ENCODE assay signal across 17 mouse cellular contexts in genomic region chr16:75362095-75362494, GRCm38 (mm10).
DNase-seq lines count a peak whose midpoint lies in the region; ATAC-seq and TF ChIP-seq lines count a peak whose summit lies in the region.
"Had no signal": no experiment of that assay in that cellular context is flagged by ENCODE, and none has a peak within 500 bp of the region (broad histone marks: within the 10 kb centered on the region; RNA-seq: fewer than 3 reads in every experiment).

No protein-coding gene starts in this region.

- no peak for TF ChIP-seq POLR2A in MEL (IDR thresholded peaks at IDR 0.05; ENCODE audit: control insufficient read depth in 1 of 2, insufficient read depth in 1 of 2, low read depth in 1 of 2, low read length in 2 of 2, poor library complexity in 1 of 2)
- TF ChIP-seq POLR2A in thymus, adult 2 months (IDR thresholded peaks at IDR 0.05; ENCODE audit: control insufficient read depth, extremely low read depth, insufficient read depth, low read length, poor library complexity) = no peak

- H3K36me3 ChIP-seq in liver, embryonic 14.5 days (replicated peaks; ENCODE audit: control insufficient read depth, insufficient read depth, low read depth) = no peaks in the 10 kb centered on the region
- H3K36me3 ChIP-seq in liver, embryonic 12.5 days = no peaks in the 10 kb centered on the region
- H3K36me3 ChIP-seq in MEL (ENCODE audit: control insufficient read depth in 1 of 2, insufficient read depth in 2 of 2, low read length in 2 of 2) = peaks cover 0 to 3% of the 10 kb centered on the region in 2 experiments; a peak in 1 of 4 replicates
- no peaks in the 10 kb centered on the region for H3K36me3 ChIP-seq in thymus, adult 2 months (ENCODE audit: control insufficient read depth, insufficient read depth, low read length)
- H3K36me3 ChIP-seq: embryonic facial prominence, embryonic 13.5 days; stomach, embryonic 15.5 days had no signal

- ATAC-seq in frontal cortex, adult (ENCODE audit: low TSS enrichment) = peak; percentile 55; the same call in 1 of the 2 replicates
- ATAC-seq in liver, embryonic 14.5 days (ENCODE audit: insufficient read depth) = no peak
- no peak for ATAC-seq in liver, embryonic 12.5 days
- peak; percentile 64 to 85; a peak in 3 of 4 replicates for ATAC-seq in hematopoietic stem cell, adult 5-6 weeks (replicated peaks in 1 of 2; ENCODE audit: insufficient read depth in 1 of 2, low FRiP score in 2 of 2, low TSS enrichment in 1 of 2, low read depth in 1 of 2, poor library complexity in 2 of 2, severe bottlenecking in 2 of 2)
- ATAC-seq: forebrain, embryonic 13.5 days; intestine, embryonic 16.5 days had no signal

- TF ChIP-seq RAD21 in MEL (IDR thresholded peaks at IDR 0.05; ENCODE audit: low read depth, low read length) = peak; percentile 95

- H3K9me3 ChIP-seq in liver, embryonic 14.5 days (ENCODE audit: control insufficient read depth, low read length) = no peaks in the 10 kb centered on the region
- H3K9me3 ChIP-seq in liver, embryonic 12.5 days (replicated peaks) = no peaks in the 10 kb centered on the region
- H3K9me3 ChIP-seq in MEL (replicated peaks; ENCODE audit: insufficient read depth, low read length) = no peaks in the 10 kb centered on the region
- H3K9me3 ChIP-seq: embryonic facial prominence, embryonic 13.5 days; forebrain, embryonic 13.5 days; stomach, embryonic 15.5 days had no signal

- peak; percentile 11; the same call in 1 of the 2 replicates for TF ChIP-seq CTCF in liver, embryonic 14.5 days (IDR thresholded peaks at IDR 0.05; ENCODE audit: low read depth)
- peak in 2 of 3 experiments; percentile 40 to 88; a peak in 4 of 6 replicates for TF ChIP-seq CTCF in MEL (IDR thresholded peaks at IDR 0.05 in 2 of 3, conservative IDR thresholded peaks at IDR 0.05 in 1 of 3; ENCODE audit: control insufficient read depth in 1 of 3, insufficient read depth in 1 of 3, low read depth in 2 of 3, low read length in 3 of 3, poor library complexity in 1 of 3, severe bottlenecking in 1 of 3)
- no peak for TF ChIP-seq CTCF in thymus, adult 2 months (IDR thresholded peaks at IDR 0.05; ENCODE audit: borderline replicate concordance, control insufficient read depth, extremely low read depth, insufficient read depth, low read length, poor library complexity)

- no peak overlapping the region for H3K4me2 ChIP-seq in liver, embryonic 14.5 days (ENCODE audit: low read depth)
- H3K4me2 ChIP-seq in liver, embryonic 12.5 days = no peak overlapping the region
- H3K4me2 ChIP-seq: embryonic facial prominence, embryonic 13.5 days; forebrain, embryonic 13.5 days; stomach, embryonic 15.5 days had no signal

- no peaks in the 10 kb centered on the region for H3K27me3 ChIP-seq in liver, embryonic 14.5 days (ENCODE audit: control insufficient read depth, insufficient read depth, low read length)
- no peaks in the 10 kb centered on the region for H3K27me3 ChIP-seq in liver, embryonic 12.5 days (replicated peaks)
- no peaks in the 10 kb centered on the region; a peak in 1 of 4 replicates for H3K27me3 ChIP-seq in MEL (ENCODE audit: control insufficient read depth in 1 of 2, insufficient read depth in 2 of 2, low read length in 2 of 2)
- no peaks in the 10 kb centered on the region for H3K27me3 ChIP-seq in thymus, adult 2 months (ENCODE audit: control insufficient read depth, insufficient read depth, low read length)
- H3K27me3 ChIP-seq: embryonic facial prominence, embryonic 13.5 days; forebrain, embryonic 13.5 days; stomach, embryonic 15.5 days had no signal

- no peak overlapping the region for H3K4me3 ChIP-seq in liver, embryonic 14.5 days (ENCODE audit: insufficient read depth in 1 of 2, low read depth in 2 of 2, low read length in 2 of 2)
- H3K4me3 ChIP-seq in liver, embryonic 12.5 days = no peak overlapping the region
- H3K4me3 ChIP-seq in MEL (ENCODE audit: control insufficient read depth in 1 of 2, insufficient read depth in 1 of 2, low read depth in 2 of 2, low read length in 2 of 2) = no peak overlapping the region
- H3K4me3 ChIP-seq in thymus, adult 2 months (ENCODE audit: control insufficient read depth, insufficient read depth, low read length) = no peak overlapping the region
- H3K4me3 ChIP-seq: embryonic facial prominence, embryonic 13.5 days; forebrain, embryonic 13.5 days; stomach, embryonic 15.5 days had no signal

- no peaks in the 10 kb centered on the region; a peak in 1 of 4 replicates for H3K4me1 ChIP-seq in liver, embryonic 14.5 days (replicated peaks; ENCODE audit: control insufficient read depth in 2 of 2, insufficient read depth in 2 of 2, low read length in 1 of 2)
- H3K4me1 ChIP-seq in liver, embryonic 12.5 days = 0 out of 2 replicates have a peak, but pooled peaks cover 7% of the 10 kb centered on the region
- peaks cover 2 to 3% of the 10 kb centered on the region in 2 experiments; a peak in 2 of 4 replicates for H3K4me1 ChIP-seq in MEL (ENCODE audit: control insufficient read depth in 1 of 2, insufficient read depth in 2 of 2, low read length in 2 of 2)
- H3K4me1 ChIP-seq in thymus, adult 2 months (replicated peaks; ENCODE audit: control insufficient read depth, insufficient read depth, low read length) = no peaks in the 10 kb centered on the region
- H3K4me1 ChIP-seq: embryonic facial prominence, embryonic 13.5 days; stomach, embryonic 15.5 days had no signal

- TF ChIP-seq EP300 in liver, embryonic 14.5 days (IDR thresholded peaks at IDR 0.05; ENCODE audit: low read depth) = no peak
- TF ChIP-seq EP300 in MEL (IDR thresholded peaks at IDR 0.05; ENCODE audit: low read depth in 1 of 2, low read length in 2 of 2) = no peak

- no peak overlapping the region for H3K9ac ChIP-seq in liver, embryonic 14.5 days (replicated peaks)
- no peak overlapping the region for H3K9ac ChIP-seq in liver, embryonic 12.5 days
- H3K9ac ChIP-seq in MEL (ENCODE audit: control insufficient read depth, low read depth, low read length, poor library complexity, severe bottlenecking) = no peak overlapping the region
- H3K9ac ChIP-seq: embryonic facial prominence, embryonic 13.5 days; forebrain, embryonic 13.5 days; stomach, embryonic 15.5 days had no signal

- DNase-seq in frontal cortex, postnatal 25 days (ENCODE audit: low spot score in 2 of 2) = no peak
- DNase-seq in liver, embryonic 14.5 days (ENCODE audit: low read depth in 3 of 3, low spot score in 3 of 3) = no peak
- DNase-seq in MEL (ENCODE audit: low read depth, low spot score) = peak; percentile 63
- DNase-seq in thymus, adult 2 months = no peak
- DNase-seq in adrenal gland, postnatal 25 days = no peak
- DNase-seq: adrenal gland, adult 8-10 months; gastrocnemius, postnatal 36 days; heart, postnatal 14 days; kidney, postnatal 36 days; lung, postnatal 4 days had no signal

- no peak overlapping the region for H3K27ac ChIP-seq in liver, embryonic 14.5 days
- H3K27ac ChIP-seq in liver, embryonic 12.5 days = no peak overlapping the region
- no peak overlapping the region for H3K27ac ChIP-seq in MEL (ENCODE audit: control insufficient read depth, low read depth, low read length)
- no peak overlapping the region for H3K27ac ChIP-seq in thymus, adult 2 months (ENCODE audit: control insufficient read depth, insufficient read depth, low read length)
- H3K27ac ChIP-seq: embryonic facial prominence, embryonic 13.5 days; forebrain, embryonic 13.5 days; stomach, embryonic 15.5 days had no signal

- WGBS in liver, embryonic 14.5 days (ENCODE audit: insufficient replicate concordance) = 40% methylated on average over 4 of the region's 4 CpGs
- WGBS in liver, embryonic 12.5 days (ENCODE audit: insufficient replicate concordance) = 54% methylated on average over 4 of the region's 4 CpGs
- 70% methylated on average over 4 of the region's 4 CpGs for WGBS in thymus, adult 2 months

- no peaks in the 10 kb centered on the region for H3K79me2 ChIP-seq in MEL (ENCODE audit: control insufficient read depth, insufficient read depth, low read length, poor library complexity)

TF ChIP-seq in MEL, 35 proteins besides CTCF, POLR2A, EP300 and RAD21:
- no peak for TF ChIP-seq TAL1 (IDR thresholded peaks at IDR 0.05; ENCODE audit: low read length)
- peak; percentile 86 for TF ChIP-seq ZC3H11A (IDR thresholded peaks at IDR 0.05; ENCODE audit: low read depth, low read length)
- TF ChIP-seq SMC3 (IDR thresholded peaks at IDR 0.05; ENCODE audit: low read depth, low read length) = peak; percentile 92

Comparison
In these comparisons a context has a peak if more than half of its experiments do, and no peak if none do; other contexts are left out.
1. ATAC-seq: peak in frontal cortex, adult (single experiment) and hematopoietic stem cell, adult 5-6 weeks (2 of 2); none in liver, embryonic 14.5 days (single experiment) and liver, embryonic 12.5 days (single experiment).